Mouse (Mus musculus) forebrain, embryonic 14.5 days (tissue): ENCODE measurements around the gene Wfs1. TPM values are rescaled to one million over a fixed set of nuclear protein-coding genes. Genes with fewer than 3 reads are reported as not detected.
"Not testable (repeated sequence)": the region's sequence is repeated elsewhere in the genome, so short reads cannot be mapped to it uniquely, and the experiment has no call there.

ENCODE experiments used
- ATAC-seq: fragments of 200-750 bp; cut with Nextera tagmentation; 2 replicates; pipeline ENCODE4 v1.8.0; 2017; ENCODE audit warnings: mild to moderate bottlenecking, moderate library complexity
- DNase-seq: peaks from one replicate; pipeline ENCODE4 v3.0.0-alpha.2; 2015; ENCODE audit warnings: low spot score
- H3K27ac ChIP-seq: fragments of 300-500 bp; sonication (generic); 2 replicates; pipeline ENCODE4 v1.5.1; 2014; ENCODE audit warnings: low read depth, mild to moderate bottlenecking, control low read depth, low read length, moderate library complexity
- H3K27me3 ChIP-seq: fragments of 300-500 bp; sonication (generic); replicated peaks from 2 replicates; pipeline ENCODE4 v1.6.1; 2014; ENCODE audit warnings: low read length, control low read depth, mixed read lengths; ENCODE audit not compliant: control insufficient read depth, insufficient read depth
- H3K36me3 ChIP-seq: fragments of 300-500 bp; sonication (generic); 2 replicates; pipeline ENCODE4 v1.6.1; 2014; ENCODE audit warnings: low read length, control low read depth; ENCODE audit not compliant: control insufficient read depth, insufficient read depth
- H3K4me1 ChIP-seq: fragments of 300-500 bp; sonication (generic); 2 replicates; pipeline ENCODE4 v1.6.1; 2014; ENCODE audit warnings: antibody characterized with exemption, low read length, control low read depth; ENCODE audit not compliant: control insufficient read depth, insufficient read depth
- H3K4me2 ChIP-seq: fragments of 300-500 bp; sonication (generic); 2 replicates; pipeline ENCODE4 v1.6.1; 2014; ENCODE audit warnings: mild to moderate bottlenecking, control low read depth, low read length
- H3K4me3 ChIP-seq: fragments of 300-500 bp; sonication (generic); 2 replicates; pipeline ENCODE4 v1.5.1; 2014; ENCODE audit warnings: low read depth, low read length, control low read depth
- H3K9ac ChIP-seq: fragments of 300-500 bp; sonication (generic); 2 replicates; pipeline ENCODE4 v1.6.1; 2014; ENCODE audit warnings: mild to moderate bottlenecking, low read length, control low read depth, moderate library complexity
- H3K9me3 ChIP-seq: fragments of 300-500 bp; sonication (generic); replicated peaks from 2 replicates; pipeline ENCODE4 v1.6.1; 2016; ENCODE audit warnings: low read length, control low read depth, mixed read lengths; ENCODE audit not compliant: control insufficient read depth
- WGBS: fragments of 180-500 bp; shearing (Covaris S2); extraction: QIAGEN DNeasy Blood & Tissue Kit; methylation state at CpG from one replicate; pipeline ENCODE4 v1.1.7; 2014; 5-methylcytosine and 5-hydroxymethylcytosine counted together
- polyA plus RNA-seq: library from polyadenylated mRNA; unstranded; fragments of >200 nt; fragmentation: Nextera tagmentation; extraction: Ambion mirVana; gene quantifications from 2 replicates; pipeline ENCODE4 v1.2.1, GENCODE M21; 2014

Gene Wfs1
- polyA plus RNA-seq, 1 experiment from 2014 or later, result 3.7 TPM

- Histone ChIP-seq H3K4me3 (no peak overlapping the region), H3K27ac (peak overlapping the region; percentile 76), H3K27me3 (peaks cover 21% of the 10 kb centered on the region; the same call in 1 of the 2 replicates), H3K4me2 (no peak overlapping the region; the same call in 1 of the 2 replicates), H3K9me3 (no peaks in the 10 kb centered on the region), H3K36me3 (no peaks in the 10 kb centered on the region), H3K9ac (no peak overlapping the region; the same call in 1 of the 2 replicates), H3K4me1 (peaks cover 12% of the 10 kb centered on the region)
- DNase-seq, result no peak
- ATAC-seq, result 0 out of 2 replicates have a peak, but pooled peaks have one; percentile 1
- WGBS, result 65% methylated on average over 2 of the region's 2 CpGs
Measured at GRCm38 (mm10) chr5:36945713-36946112, 43.3 kb downstream of the Wfs1 start.

GRCm38 (mm10) chr5:36945102-36945701, 43.8 kb downstream of the Wfs1 start:
- peak; percentile 81 for DNase-seq
- WGBS, result 31% methylated on average over 8 of the region's 8 CpGs
- peak overlapping the region; percentile 76 for H3K27ac ChIP-seq
- no peaks in the 10 kb centered on the region for H3K36me3 ChIP-seq
- no peak overlapping the region; the same call in 1 of the 2 replicates for H3K4me2 ChIP-seq
- H3K9ac ChIP-seq, result peak overlapping the region; percentile 6; the same call in 1 of the 2 replicates
- H3K9me3 ChIP-seq, result no peaks in the 10 kb centered on the region
- peaks cover 12% of the 10 kb centered on the region for H3K4me1 ChIP-seq
- ATAC-seq, result peak; percentile 73
- no peak overlapping the region for H3K4me3 ChIP-seq
- peaks cover 21% of the 10 kb centered on the region; the same call in 1 of the 2 replicates for H3K27me3 ChIP-seq

GRCm38 (mm10) chr5:36944552-36944951, 44.5 kb downstream of the Wfs1 start:
- Histone ChIP-seq H3K4me3 (no peak overlapping the region), H3K4me1 (peaks cover 12% of the 10 kb centered on the region), H3K36me3 (no peaks in the 10 kb centered on the region), H3K4me2 (no peak overlapping the region), H3K27ac (peak overlapping the region; percentile 76), H3K9me3 (no peaks in the 10 kb centered on the region), H3K27me3 (peaks cover 20% of the 10 kb centered on the region; the same call in 1 of the 2 replicates), H3K9ac (no peak overlapping the region)
- ATAC-seq (no peak), DNase-seq (peak; percentile 23)
- 74% methylated on average over 5 of the region's 5 CpGs for WGBS

- no peak for ATAC-seq
- H3K4me2 ChIP-seq, result no peak overlapping the region
- DNase-seq, result no peak
- peaks cover 12% of the 10 kb centered on the region for H3K4me1 ChIP-seq
- no peaks in the 10 kb centered on the region for H3K9me3 ChIP-seq
- H3K36me3 ChIP-seq, result no peaks in the 10 kb centered on the region
- H3K9ac ChIP-seq, result no peak overlapping the region
- H3K27ac ChIP-seq, result no peak overlapping the region
- no peak overlapping the region for H3K4me3 ChIP-seq
- 89% methylated on average over 2 of the region's 2 CpGs for WGBS
- H3K27me3 ChIP-seq, result peaks cover 9% of the 10 kb centered on the region; the same call in 1 of the 2 replicates
Measured at GRCm38 (mm10) chr5:36942446-36942845, 46.6 kb downstream of the Wfs1 start.

GRCm38 (mm10) chr5:36938991-36939390, 50.0 kb downstream of the Wfs1 start:
- not testable (repeated sequence) for H3K27ac ChIP-seq, ATAC-seq, H3K9ac ChIP-seq, H3K4me2 ChIP-seq, H3K4me3 ChIP-seq, H3K9me3 ChIP-seq, H3K27me3 ChIP-seq, H3K36me3 ChIP-seq, DNase-seq
- WGBS, result 83% methylated on average over 2 of the region's 2 CpGs
- peaks cover 12% of the 10 kb centered on the region for H3K4me1 ChIP-seq

GRCm38 (mm10) chr5:36938021-36938420, 51.0 kb downstream of the Wfs1 start:
- DNase-seq (no peak), ATAC-seq (no peak)
- H3K4me1 ChIP-seq, result peaks cover 12% of the 10 kb centered on the region
- H3K4me2 ChIP-seq, result no peak overlapping the region
- H3K4me3 ChIP-seq, result no peak overlapping the region
- no peaks in the 10 kb centered on the region for H3K36me3 ChIP-seq
- H3K9ac ChIP-seq, result no peak overlapping the region
- H3K27me3 ChIP-seq, result no peaks in the 10 kb centered on the region
- H3K27ac ChIP-seq, result no peak overlapping the region
- no peaks in the 10 kb centered on the region for H3K9me3 ChIP-seq
- WGBS, result 95% methylated on average over 5 of the region's 5 CpGs

GRCm38 (mm10) chr5:36936548-36936947, 52.5 kb downstream of the Wfs1 start:
- no peaks in the 10 kb centered on the region for H3K9me3 ChIP-seq
- no peak overlapping the region for H3K9ac ChIP-seq
- 84% methylated on average over 7 of the region's 7 CpGs for WGBS
- H3K36me3 ChIP-seq, result no peaks in the 10 kb centered on the region
- H3K27ac ChIP-seq, result peak overlapping the region; percentile 60; the same call in 1 of the 2 replicates
- no peaks in the 10 kb centered on the region for H3K27me3 ChIP-seq
- ATAC-seq, result no peak
- no peak for DNase-seq
- peaks cover 12% of the 10 kb centered on the region for H3K4me1 ChIP-seq
- H3K4me2 ChIP-seq, result no peak overlapping the region
- H3K4me3 ChIP-seq, result no peak overlapping the region

- DNase-seq (peak; percentile 90), ATAC-seq (peak; percentile 78)
- H3K4me1 ChIP-seq, result peaks cover 12% of the 10 kb centered on the region
- no peaks in the 10 kb centered on the region for H3K27me3 ChIP-seq
- H3K9ac ChIP-seq, result no peak overlapping the region
- 57% methylated on average over 17 of the region's 17 CpGs for WGBS
- no peaks in the 10 kb centered on the region for H3K9me3 ChIP-seq
- H3K4me2 ChIP-seq, result no peak overlapping the region
- no peak overlapping the region for H3K4me3 ChIP-seq
- peak overlapping the region; percentile 60; the same call in 1 of the 2 replicates for H3K27ac ChIP-seq
- H3K36me3 ChIP-seq, result no peaks in the 10 kb centered on the region
Measured at GRCm38 (mm10) chr5:36935486-36936473, 53.2 kb downstream of the Wfs1 start.
